Mouse (Mus musculus) ES-E14 (cell line): ENCODE measurements around the gene Olfr742.

Source experiments
- HCFC1 ChIP-seq: IDR thresholded peaks from 2 replicates; pipeline ENCODE4 v1.6.1; 2012; ENCODE audit warnings: low read length, inconsistent platforms, borderline replicate concordance; ENCODE audit not compliant: insufficient read depth
- ZNF384 ChIP-seq: IDR thresholded peaks from 2 replicates; pipeline ENCODE4 v1.6.1; 2012; ENCODE audit warnings: low read depth, low read length, inconsistent platforms

DNA sequence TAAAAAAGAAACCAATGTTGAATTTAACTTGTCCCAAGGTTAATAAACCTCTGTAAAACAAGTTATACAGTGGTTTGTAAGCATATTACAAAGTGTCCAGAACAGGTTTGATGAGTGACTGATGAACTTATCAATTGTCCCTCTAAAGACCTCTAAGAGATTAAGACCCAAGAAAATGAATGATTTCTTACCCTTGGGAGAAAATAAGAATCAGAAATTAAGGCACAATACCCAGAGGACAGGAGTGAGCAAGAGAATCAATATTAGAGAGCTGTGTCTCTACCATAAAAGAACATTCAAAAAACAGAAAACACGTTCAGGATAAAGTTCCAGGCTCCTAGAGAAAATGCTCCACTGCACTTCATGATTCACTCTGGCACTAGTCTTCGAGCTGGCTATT lies at the start of gene Olfr742:
- TF ChIP-seq ZNF384 (no peak), HCFC1 (no peak)
